Mouse (Mus musculus): ENCODE results near the gene Alg12.

DNA sequence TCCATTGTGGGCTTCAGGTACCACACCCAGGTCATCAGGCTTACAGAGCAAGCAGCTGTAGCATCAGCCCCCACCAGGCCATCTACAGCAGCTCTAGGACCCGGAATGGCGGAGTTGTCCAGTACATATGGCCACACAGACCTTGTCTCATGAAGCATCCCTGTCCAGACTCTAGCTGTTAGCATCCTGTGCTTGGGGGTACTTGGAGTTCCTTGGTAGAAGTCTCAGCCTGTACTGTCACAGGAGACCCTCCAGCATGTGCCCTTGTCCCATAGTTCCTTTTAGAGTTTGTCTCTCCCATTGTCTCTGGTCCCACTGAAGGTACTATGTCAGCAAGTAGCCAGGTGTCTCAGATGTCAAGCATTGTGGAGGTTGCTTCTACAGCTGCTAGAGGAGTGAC is 30.5 kb upstream of the Alg12 start:
- TF ChIP-seq POLR2A (IDR thresholded peaks at IDR 0.05; ENCODE audit: low read depth, low read length) (no peak), CTCF (IDR thresholded peaks at IDR 0.05; ENCODE audit: borderline replicate concordance, insufficient read depth, low read length) (no peak)
